Mouse (Mus musculus): ENCODE measurements at regions not wholly inside any gene's neighbourhood (a gene's known extent, or its start where the extent isn't known, plus 50 kb on each side); places are given as distances from the start of the nearest gene placed in this dataset.

GRCm38 (mm10) chr14:15061966-15062860, 259.0 kb downstream of the Nek10 start:
- no peak overlapping the region for H3K9ac ChIP-seq (ENCODE audit: low read length)
- no peaks in the 10 kb centered on the region for H3K9me3 ChIP-seq (ENCODE audit: control insufficient read depth, low read length)
- H3K36me3 ChIP-seq (ENCODE audit: control insufficient read depth, insufficient read depth, low read length), result no peaks in the 10 kb centered on the region
- ATAC-seq (ENCODE audit: low FRiP score, low TSS enrichment), result no peak
- no peak overlapping the region for H3K4me2 ChIP-seq (replicated peaks; ENCODE audit: low read depth)
- no peak for TF ChIP-seq EP300 (optimal IDR thresholded peaks at IDR 0.05)
- TF ChIP-seq CTCF (IDR thresholded peaks at IDR 0.05; ENCODE audit: low read depth), result no peak
- no peaks in the 10 kb centered on the region for H3K27me3 ChIP-seq (ENCODE audit: control insufficient read depth, insufficient read depth, low read length)
- H3K4me3 ChIP-seq (ENCODE audit: low read depth, low read length), result no peak overlapping the region
- H3K27ac ChIP-seq (replicated peaks), result no peak overlapping the region
- H3K4me1 ChIP-seq (replicated peaks; ENCODE audit: control insufficient read depth, insufficient read depth), result no peaks in the 10 kb centered on the region
- no peak for DNase-seq (ENCODE audit: low spot score)
- 61% methylated on average over 5 of the region's 5 CpGs for WGBS

DNA sequence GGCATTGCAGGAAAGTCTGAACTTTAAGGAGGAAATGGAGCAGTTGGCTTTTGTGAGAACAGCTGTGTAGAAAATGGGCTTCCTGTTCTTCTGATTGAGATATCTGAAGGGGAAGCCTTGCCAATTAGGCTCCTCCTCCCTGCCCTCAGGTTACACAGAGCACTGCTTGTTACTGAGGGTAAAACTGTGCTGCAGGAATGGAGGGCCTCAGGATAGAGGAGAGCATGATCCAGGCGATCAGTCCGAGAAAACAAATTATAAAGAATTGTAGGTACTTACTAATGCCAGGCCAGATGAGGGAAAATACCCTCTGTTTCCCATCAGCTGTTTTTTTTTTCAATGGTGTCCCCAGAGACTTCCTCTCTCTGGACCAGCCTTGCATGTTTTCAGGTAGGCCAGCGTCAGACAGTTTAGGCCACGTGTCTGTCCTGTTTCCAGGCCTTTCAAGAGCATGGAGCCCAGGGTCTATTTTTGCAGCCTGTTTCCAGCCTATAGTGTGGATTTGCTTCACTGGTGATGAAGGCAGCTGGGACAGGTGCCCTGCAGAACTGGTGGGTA, 259.7 kb downstream of the Nek10 start:
- Histone ChIP-seq H3K9me3 (ENCODE audit: control insufficient read depth, low read length) (no peaks in the 10 kb centered on the region), H3K9ac (ENCODE audit: low read length) (no peak overlapping the region), H3K4me2 (replicated peaks; ENCODE audit: low read depth) (no peak overlapping the region), H3K27ac (replicated peaks) (no peak overlapping the region), H3K4me1 (replicated peaks; ENCODE audit: control insufficient read depth, insufficient read depth) (no peaks in the 10 kb centered on the region), H3K36me3 (ENCODE audit: control insufficient read depth, insufficient read depth, low read length) (no peaks in the 10 kb centered on the region), H3K4me3 (ENCODE audit: low read depth, low read length) (no peak overlapping the region), H3K27me3 (ENCODE audit: control insufficient read depth, insufficient read depth, low read length) (no peaks in the 10 kb centered on the region)
- TF ChIP-seq CTCF (IDR thresholded peaks at IDR 0.05; ENCODE audit: low read depth) (no peak), EP300 (optimal IDR thresholded peaks at IDR 0.05) (no peak)
- DNase-seq (ENCODE audit: low spot score), result no peak
- WGBS, result 62% methylated on average over 4 of the region's 4 CpGs
- no peak for ATAC-seq (ENCODE audit: low FRiP score, low TSS enrichment)

DNA sequence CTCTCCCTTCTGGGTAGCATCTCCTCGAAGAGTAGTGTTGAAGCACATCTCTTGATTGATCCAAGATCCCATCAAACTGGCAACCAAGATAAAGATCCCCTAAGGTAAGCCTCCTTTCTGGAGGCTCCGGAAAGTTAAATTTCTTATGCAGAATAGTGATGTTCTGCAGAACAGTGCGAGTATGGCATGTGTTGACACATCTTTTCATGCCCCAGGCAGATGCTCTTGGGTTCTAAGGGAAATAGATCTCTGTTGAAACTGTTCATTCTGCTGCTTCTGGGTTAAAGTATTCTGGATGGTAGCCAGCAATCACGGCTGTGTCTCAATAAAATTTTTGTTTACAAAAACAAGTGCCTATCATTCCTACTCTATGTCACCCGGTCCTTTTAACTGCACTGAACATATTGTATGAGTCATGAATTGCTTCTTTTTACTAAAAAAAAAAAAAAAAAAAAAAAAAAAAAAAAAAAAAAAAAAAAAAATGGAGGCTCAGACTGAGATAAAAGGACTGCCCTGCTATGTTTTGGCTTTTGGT, 261.8 kb downstream of the Nek10 start:
- H3K4me3 ChIP-seq (ENCODE audit: low read depth, low read length), result no peak overlapping the region
- no peaks in the 10 kb centered on the region for H3K27me3 ChIP-seq (ENCODE audit: control insufficient read depth, insufficient read depth, low read length)
- DNase-seq (ENCODE audit: low spot score) (no peak), ATAC-seq (ENCODE audit: low FRiP score, low TSS enrichment) (no peak)
- H3K9me3 ChIP-seq (ENCODE audit: control insufficient read depth, low read length), result no peaks in the 10 kb centered on the region
- no peak overlapping the region for H3K9ac ChIP-seq (ENCODE audit: low read length)
- no peaks in the 10 kb centered on the region for H3K4me1 ChIP-seq (replicated peaks; ENCODE audit: control insufficient read depth, insufficient read depth)
- no peaks in the 10 kb centered on the region for H3K36me3 ChIP-seq (ENCODE audit: control insufficient read depth, insufficient read depth, low read length)
- H3K27ac ChIP-seq (replicated peaks), result no peak overlapping the region
- 59% methylated on average over 5 of the region's 5 CpGs for WGBS
- TF ChIP-seq CTCF (IDR thresholded peaks at IDR 0.05; ENCODE audit: low read depth) (no peak), EP300 (optimal IDR thresholded peaks at IDR 0.05) (no peak)
- no peak overlapping the region for H3K4me2 ChIP-seq (replicated peaks; ENCODE audit: low read depth)

DNA sequence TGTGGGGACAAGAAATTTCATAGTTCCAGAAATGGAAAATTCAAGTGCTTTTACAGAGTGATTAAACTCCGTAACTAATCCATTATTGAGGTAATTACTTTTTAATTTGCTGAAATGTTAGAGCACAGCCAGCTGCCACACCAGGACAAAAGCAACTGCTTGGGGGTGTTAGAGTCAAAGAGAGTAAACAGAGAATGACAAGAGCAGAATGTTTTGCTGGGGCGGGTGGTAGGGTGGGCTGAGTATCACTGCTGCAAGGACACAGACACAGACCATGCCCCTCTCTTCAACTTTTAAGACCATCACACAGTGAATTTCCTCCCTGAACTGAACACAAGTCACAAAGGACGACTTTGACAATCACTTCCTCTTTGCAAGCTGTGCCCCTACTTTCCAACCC, 272.7 kb downstream of the Nek10 start:
- WGBS, result 46% methylated on average over 3 of the region's 3 CpGs
- Histone ChIP-seq H3K27me3 (ENCODE audit: control insufficient read depth, insufficient read depth, low read length) (no peaks in the 10 kb centered on the region), H3K27ac (replicated peaks) (no peak overlapping the region), H3K4me2 (replicated peaks; ENCODE audit: low read depth) (no peak overlapping the region), H3K4me3 (ENCODE audit: low read depth, low read length) (no peak overlapping the region), H3K4me1 (replicated peaks; ENCODE audit: control insufficient read depth, insufficient read depth) (no peaks in the 10 kb centered on the region), H3K9me3 (ENCODE audit: control insufficient read depth, low read length) (no peaks in the 10 kb centered on the region), H3K9ac (ENCODE audit: low read length) (no peak overlapping the region), H3K36me3 (ENCODE audit: control insufficient read depth, insufficient read depth, low read length) (no peaks in the 10 kb centered on the region)
- TF ChIP-seq EP300 (optimal IDR thresholded peaks at IDR 0.05), result no peak
- TF ChIP-seq CTCF (IDR thresholded peaks at IDR 0.05; ENCODE audit: low read depth), result no peak
- DNase-seq (ENCODE audit: low spot score) (no peak), ATAC-seq (ENCODE audit: low FRiP score, low TSS enrichment) (no peak)

DNA sequence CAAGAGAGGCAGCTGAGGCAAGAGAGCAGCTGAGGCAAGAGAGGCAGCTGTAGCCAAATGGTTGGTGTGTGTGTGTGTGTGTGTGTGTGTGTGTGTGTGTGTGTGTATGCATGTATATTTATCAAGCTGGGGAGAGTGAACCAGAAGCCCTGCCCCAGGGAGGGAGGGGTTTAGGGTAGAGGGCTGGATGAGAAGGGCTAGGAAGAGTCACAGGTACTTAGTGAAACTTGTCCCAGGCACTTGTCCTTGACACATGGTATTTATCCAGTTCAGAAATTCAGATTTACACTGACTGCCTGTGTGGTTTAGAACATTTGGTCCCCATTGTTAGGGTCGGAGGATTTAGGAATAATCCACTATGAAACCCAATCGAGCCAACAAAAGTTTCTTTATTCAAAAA, 279.7 kb downstream of the Nek10 start:
- no peak overlapping the region for H3K27ac ChIP-seq (replicated peaks)
- no peak overlapping the region for H3K4me2 ChIP-seq (replicated peaks; ENCODE audit: low read depth)
- H3K27me3 ChIP-seq (ENCODE audit: control insufficient read depth, insufficient read depth, low read length), result no peaks in the 10 kb centered on the region
- DNase-seq (ENCODE audit: low spot score) (no peak), ATAC-seq (ENCODE audit: low FRiP score, low TSS enrichment) (no peak)
- no peak overlapping the region for H3K9ac ChIP-seq (ENCODE audit: low read length)
- H3K4me3 ChIP-seq (ENCODE audit: low read depth, low read length), result no peak overlapping the region
- H3K9me3 ChIP-seq (ENCODE audit: control insufficient read depth, low read length), result no peaks in the 10 kb centered on the region
- TF ChIP-seq CTCF (IDR thresholded peaks at IDR 0.05; ENCODE audit: low read depth) (no peak), EP300 (optimal IDR thresholded peaks at IDR 0.05) (no peak)
- 52% methylated on average over 2 of the region's 2 CpGs for WGBS
- H3K4me1 ChIP-seq (replicated peaks; ENCODE audit: control insufficient read depth, insufficient read depth), result no peaks in the 10 kb centered on the region
- H3K36me3 ChIP-seq (ENCODE audit: control insufficient read depth, insufficient read depth, low read length), result no peaks in the 10 kb centered on the region

- no peak for TF ChIP-seq EP300 (optimal IDR thresholded peaks at IDR 0.05)
- TF ChIP-seq CTCF (IDR thresholded peaks at IDR 0.05; ENCODE audit: low read depth), result no peak
- Histone ChIP-seq H3K27ac (replicated peaks) (no peak overlapping the region), H3K4me1 (replicated peaks; ENCODE audit: control insufficient read depth, insufficient read depth) (no peaks in the 10 kb centered on the region), H3K27me3 (ENCODE audit: control insufficient read depth, insufficient read depth, low read length) (no peaks in the 10 kb centered on the region), H3K4me3 (ENCODE audit: low read depth, low read length) (no peak overlapping the region), H3K4me2 (replicated peaks; ENCODE audit: low read depth) (no peak overlapping the region), H3K9me3 (ENCODE audit: control insufficient read depth, low read length) (no peaks in the 10 kb centered on the region), H3K9ac (ENCODE audit: low read length) (no peak overlapping the region), H3K36me3 (ENCODE audit: control insufficient read depth, insufficient read depth, low read length) (no peaks in the 10 kb centered on the region)
- WGBS, result 60% methylated on average over 1 of the region's 1 CpGs
- DNase-seq (ENCODE audit: low spot score), result no peak
- no peak for ATAC-seq (ENCODE audit: low FRiP score, low TSS enrichment)
These were observed 280.6 kb downstream of the Nek10 start for GRCm38 (mm10) chr14:15083812-15084211.

Data from stomach, postnatal 0 days (tissue).